Comparison of ENCODE assay signal across 12 mouse cellular contexts in genomic region chr6:60724110-60724829, GRCm38 (mm10).
"Had no signal": no experiment of that assay in that cellular context is flagged by ENCODE, and none has a peak within 500 bp of the region (broad histone marks: within the 10 kb centered on the region; RNA-seq: fewer than 3 reads in every experiment).

No protein-coding gene starts in this region.

- H3K4me3 ChIP-seq: limb, embryonic 15.5 days; liver, embryonic 12.5 days; lung, embryonic 15.5 days; midbrain, embryonic 10.5 days; myocyte; neural tube, embryonic 15.5 days had no signal

- ATAC-seq: liver, embryonic 12.5 days had no signal

- H3K9ac ChIP-seq: limb, embryonic 15.5 days; liver, embryonic 12.5 days; lung, embryonic 15.5 days; neural tube, embryonic 15.5 days had no signal

- H3K27ac ChIP-seq: kidney, postnatal 0 days; limb, embryonic 15.5 days; liver, embryonic 12.5 days; lung, embryonic 15.5 days; midbrain, embryonic 10.5 days; neural tube, embryonic 15.5 days had no signal

- H3K4me2 ChIP-seq: limb, embryonic 15.5 days; liver, embryonic 12.5 days; lung, embryonic 15.5 days; neural tube, embryonic 15.5 days had no signal

- DNase-seq: kidney, adult 9 months; kidney, postnatal 36 days; right cerebral cortex, adult 18-20 months; right cerebral cortex, postnatal 25 days; thymus, postnatal 36 days had no signal

- H3K9me3 ChIP-seq: limb, embryonic 15.5 days; liver, embryonic 12.5 days; lung, embryonic 15.5 days; midbrain, embryonic 10.5 days; neural tube, embryonic 15.5 days had no signal

- H3K4me1 ChIP-seq: limb, embryonic 15.5 days; liver, embryonic 12.5 days; lung, embryonic 15.5 days; midbrain, embryonic 10.5 days; neural tube, embryonic 15.5 days had no signal

- H3K27me3 ChIP-seq: limb, embryonic 15.5 days; liver, embryonic 12.5 days; lung, embryonic 15.5 days; neural tube, embryonic 15.5 days had no signal

- H3K36me3 ChIP-seq: limb, embryonic 15.5 days; liver, embryonic 12.5 days; lung, embryonic 15.5 days; midbrain, embryonic 10.5 days; neural tube, embryonic 15.5 days had no signal
